Mouse (Mus musculus) liver, embryonic 16.5 days (tissue): ENCODE results near the gene Usp45. TPM values are rescaled to one million over a fixed set of nuclear protein-coding genes. Genes with fewer than 3 reads are reported as not detected.
A peak's percentile ranks its signal among the peaks of the same experiment; 100 is the strongest.

Experiments
- ATAC-seq: fragments of 200-750 bp; cut with Nextera tagmentation; 2 replicates; pipeline ENCODE4 v1.8.0; 2017; ENCODE audit warnings: low read depth, mild to moderate bottlenecking, moderate number of reproducible peaks, moderate library complexity
- H3K27ac ChIP-seq: fragments of 300-500 bp; sonication (generic); 2 replicates; pipeline ENCODE4 v1.5.1; 2014; ENCODE audit warnings: mild to moderate bottlenecking, low read length
- H3K27me3 ChIP-seq: fragments of 300-500 bp; sonication (generic); 2 replicates; pipeline ENCODE4 v1.6.1; 2014; ENCODE audit warnings: low read depth, low read length, mixed read lengths; ENCODE audit not compliant: control insufficient read depth, insufficient read depth
- H3K36me3 ChIP-seq: fragments of 300-500 bp; sonication (generic); 2 replicates; pipeline ENCODE4 v1.6.1; 2014; ENCODE audit warnings: mild to moderate bottlenecking; ENCODE audit not compliant: control insufficient read depth, insufficient read depth
- H3K4me1 ChIP-seq: fragments of 300-500 bp; sonication (generic); 2 replicates; pipeline ENCODE4 v1.6.1; 2014; ENCODE audit warnings: low read depth, low read length, mixed read lengths; ENCODE audit not compliant: control insufficient read depth
- H3K4me2 ChIP-seq: fragments of 300-500 bp; sonication (generic); 2 replicates; pipeline ENCODE4 v1.6.1; 2014; ENCODE audit warnings: low read depth, low read length, mixed read lengths
- H3K4me3 ChIP-seq: fragments of 300-500 bp; sonication (generic); 2 replicates; pipeline ENCODE4 v1.5.1; 2014; ENCODE audit warnings: low read depth, mild to moderate bottlenecking, low read length
- H3K9ac ChIP-seq: fragments of 300-500 bp; sonication (generic); 2 replicates; pipeline ENCODE4 v1.6.1; 2014; ENCODE audit warnings: low read depth, low read length
- H3K9me3 ChIP-seq: fragments of 300-500 bp; sonication (generic); replicated peaks from 2 replicates; pipeline ENCODE4 v1.6.1; 2016; ENCODE audit warnings: low read length; ENCODE audit not compliant: control insufficient read depth
- WGBS: fragments of 180-500 bp; shearing (Covaris S2); extraction: QIAGEN DNeasy Blood & Tissue Kit; methylation state at CpG from one replicate; pipeline ENCODE4 v1.1.7; 2014; ENCODE audit not compliant: insufficient replicate concordance; 5-methylcytosine and 5-hydroxymethylcytosine counted together
- polyA plus RNA-seq: library from polyadenylated mRNA; unstranded; fragments of >200 nt; fragmentation: Nextera tagmentation; extraction: Ambion mirVana; gene quantifications from 2 replicates; pipeline ENCODE4 v1.2.1, GENCODE M21; 2015

Usp45 gene
- polyA plus RNA-seq, 1 experiment from 2014 or later: 14.8 TPM

GRCm38 (mm10) chr4:21780816-21781726, 14.1 kb downstream of the Usp45 start:
- peak overlapping the region; percentile 32 for H3K9ac ChIP-seq
- H3K9me3 ChIP-seq: no peaks in the 10 kb centered on the region
- peak; percentile 86 for ATAC-seq
- peak overlapping the region; percentile 14; the same call in 1 of the 2 replicates for H3K4me3 ChIP-seq
- 33% methylated on average over 12 of the region's 12 CpGs for WGBS
- H3K27ac ChIP-seq: peak overlapping the region; percentile 93
- H3K27me3 ChIP-seq: no peaks in the 10 kb centered on the region
- H3K36me3 ChIP-seq: peaks cover 38% of the 10 kb centered on the region
- peaks cover 44% of the 10 kb centered on the region for H3K4me1 ChIP-seq
- H3K4me2 ChIP-seq: peak overlapping the region; percentile 54

GRCm38 (mm10) chr4:21786268-21786667, 19.3 kb downstream of the Usp45 start:
- Histone ChIP-seq H3K27ac (no peak overlapping the region), H3K4me2 (no peak overlapping the region), H3K4me1 (peaks cover 21% of the 10 kb centered on the region), H3K27me3 (no peaks in the 10 kb centered on the region), H3K9ac (no peak overlapping the region), H3K36me3 (peaks cover 54% of the 10 kb centered on the region), H3K4me3 (no peak overlapping the region), H3K9me3 (no peaks in the 10 kb centered on the region)
- WGBS: 88% methylated on average over 12 of the region's 12 CpGs
- no peak for ATAC-seq

GRCm38 (mm10) chr4:21788903-21789302, 21.9 kb downstream of the Usp45 start:
- peaks cover 2% of the 10 kb centered on the region for H3K4me1 ChIP-seq
- no peak overlapping the region for H3K4me2 ChIP-seq
- H3K27ac ChIP-seq: no peak overlapping the region
- H3K9me3 ChIP-seq: no peaks in the 10 kb centered on the region
- H3K4me3 ChIP-seq: no peak overlapping the region
- no peaks in the 10 kb centered on the region for H3K27me3 ChIP-seq
- 0 out of 2 replicates have a peak, but pooled peaks have one; percentile 30 for ATAC-seq
- 64% methylated on average over 6 of the region's 6 CpGs for WGBS
- H3K36me3 ChIP-seq: peaks cover 44% of the 10 kb centered on the region
- H3K9ac ChIP-seq: no peak overlapping the region

GRCm38 (mm10) chr4:21789836-21790235, 22.9 kb downstream of the Usp45 start:
- WGBS: 88% methylated on average over 4 of the region's 4 CpGs
- Histone ChIP-seq H3K27ac (no peak overlapping the region), H3K36me3 (peaks cover 37% of the 10 kb centered on the region), H3K27me3 (no peaks in the 10 kb centered on the region), H3K4me3 (no peak overlapping the region), H3K4me1 (no peaks in the 10 kb centered on the region; the same call in 1 of the 2 replicates), H3K9ac (no peak overlapping the region), H3K4me2 (no peak overlapping the region), H3K9me3 (no peaks in the 10 kb centered on the region)
- no peak for ATAC-seq

GRCm38 (mm10) chr4:21793631-21794030, 26.7 kb downstream of the Usp45 start:
- no peak for ATAC-seq
- 84% methylated on average over 3 of the region's 3 CpGs for WGBS
- Histone ChIP-seq H3K4me1 (no peaks in the 10 kb centered on the region), H3K4me3 (no peak overlapping the region), H3K4me2 (no peak overlapping the region), H3K9me3 (no peaks in the 10 kb centered on the region), H3K27ac (no peak overlapping the region), H3K27me3 (no peaks in the 10 kb centered on the region), H3K9ac (no peak overlapping the region), H3K36me3 (peaks cover 28% of the 10 kb centered on the region)

GRCm38 (mm10) chr4:21801013-21801412, 34.1 kb downstream of the Usp45 start:
- H3K27me3 ChIP-seq: no peaks in the 10 kb centered on the region
- H3K4me3 ChIP-seq: no peak overlapping the region
- H3K9ac ChIP-seq: no peak overlapping the region
- H3K9me3 ChIP-seq: no peaks in the 10 kb centered on the region
- ATAC-seq: no peak
- peaks cover 47% of the 10 kb centered on the region for H3K36me3 ChIP-seq
- no peak overlapping the region for H3K27ac ChIP-seq
- H3K4me1 ChIP-seq: no peaks in the 10 kb centered on the region
- no peak overlapping the region for H3K4me2 ChIP-seq
- WGBS: 90% methylated on average over 1 of the region's 1 CpGs

GRCm38 (mm10) chr4:21801620-21802019, 34.7 kb downstream of the Usp45 start:
- peak; percentile 70 for ATAC-seq
- peaks cover 47% of the 10 kb centered on the region for H3K36me3 ChIP-seq
- no peak overlapping the region for H3K27ac ChIP-seq
- 52% methylated on average over 2 of the region's 2 CpGs for WGBS
- H3K27me3 ChIP-seq: no peaks in the 10 kb centered on the region
- no peak overlapping the region for H3K4me3 ChIP-seq
- H3K9ac ChIP-seq: no peak overlapping the region
- H3K9me3 ChIP-seq: no peaks in the 10 kb centered on the region
- no peaks in the 10 kb centered on the region for H3K4me1 ChIP-seq
- H3K4me2 ChIP-seq: no peak overlapping the region

GRCm38 (mm10) chr4:21807204-21807603, 40.2 kb downstream of the Usp45 start:
- Histone ChIP-seq H3K4me3 (no peak overlapping the region), H3K9me3 (no peaks in the 10 kb centered on the region), H3K9ac (no peak overlapping the region), H3K36me3 (peaks cover 36% of the 10 kb centered on the region), H3K4me1 (no peaks in the 10 kb centered on the region), H3K4me2 (no peak overlapping the region), H3K27ac (no peak overlapping the region), H3K27me3 (no peaks in the 10 kb centered on the region)
- WGBS: 83% methylated on average over 5 of the region's 5 CpGs
- no peak for ATAC-seq

GRCm38 (mm10) chr4:21810608-21811007, 43.7 kb downstream of the Usp45 start:
- ATAC-seq: no peak
- no peak overlapping the region for H3K27ac ChIP-seq
- no peaks in the 10 kb centered on the region for H3K27me3 ChIP-seq
- no peak overlapping the region for H3K9ac ChIP-seq
- H3K36me3 ChIP-seq: peaks cover 23% of the 10 kb centered on the region
- H3K4me3 ChIP-seq: no peak overlapping the region
- H3K4me1 ChIP-seq: no peaks in the 10 kb centered on the region
- no peak overlapping the region for H3K4me2 ChIP-seq
- 78% methylated on average over 3 of the region's 3 CpGs for WGBS
- no peaks in the 10 kb centered on the region for H3K9me3 ChIP-seq
